In the genomic region with DNA sequence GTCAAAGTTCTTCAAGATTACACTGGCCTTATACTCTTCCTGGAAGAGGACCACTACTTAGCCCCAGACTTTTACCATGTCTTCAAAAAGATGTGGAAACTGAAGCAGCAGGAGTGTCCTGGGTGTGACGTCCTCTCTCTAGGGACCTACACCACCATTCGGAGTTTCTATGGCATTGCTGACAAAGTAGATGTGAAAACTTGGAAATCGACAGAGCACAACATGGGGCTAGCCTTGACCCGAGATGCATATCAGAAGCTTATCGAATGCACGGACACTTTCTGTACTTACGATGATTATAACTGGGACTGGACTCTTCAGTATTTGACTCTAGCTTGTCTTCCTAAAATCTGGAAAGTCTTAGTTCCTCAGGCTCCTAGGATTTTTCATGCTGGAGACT, we compare ENCODE assay signal across 8 mouse cellular contexts. TPM values are rescaled to one million over a fixed set of nuclear protein-coding genes. Genes with fewer than 3 reads are reported as not detected.
DNase-seq lines count a peak whose midpoint lies in the region; ATAC-seq and TF ChIP-seq lines count a peak whose summit lies in the region.

No protein-coding gene starts in this region.

- no peak for TF ChIP-seq RAD21 in CH12.LX (IDR thresholded peaks at IDR 0.05; ENCODE audit: low read depth, low read length)

- peak overlapping the region; percentile 97 for H3K27ac ChIP-seq in heart, embryonic 10.5 days
- H3K27ac ChIP-seq in CH12.LX (ENCODE audit: insufficient read depth, low read depth) = peak overlapping the region; percentile 72; the same call in 1 of the 2 replicates
- no peak overlapping the region for H3K27ac ChIP-seq in forebrain, embryonic 13.5 days
- H3K27ac ChIP-seq in liver, embryonic 12.5 days = 0 out of 2 replicates have a peak overlapping the region, but pooled peaks have one; percentile 94

- in situ Hi-C loops in CH12.LX (cut with MboI; ENCODE audit: low pct_ligation_motif_present, low pct_unique_long_range_greater_than_20kb, low sequenced_read_pairs) = no loop called here

- H3K4me1 ChIP-seq in heart, embryonic 10.5 days = peaks cover 10% of the 10 kb centered on the region; the same call in 1 of the 2 replicates
- peaks cover 7 to 21% of the 10 kb centered on the region in 2 experiments; a peak in 3 of 4 replicates for H3K4me1 ChIP-seq in CH12.LX (ENCODE audit: control insufficient read depth in 1 of 2, insufficient read depth in 2 of 2)
- peaks cover 32% of the 10 kb centered on the region for H3K4me1 ChIP-seq in forebrain, embryonic 13.5 days
- peaks cover 38% of the 10 kb centered on the region for H3K4me1 ChIP-seq in liver, embryonic 12.5 days

- peak overlapping the region; percentile 74 for H3K4me2 ChIP-seq in CH12.LX (ENCODE audit: insufficient read depth, low read depth, poor library complexity, severe bottlenecking)
- peak overlapping the region; percentile 98 for H3K4me2 ChIP-seq in forebrain, embryonic 13.5 days
- peak overlapping the region; percentile 95 for H3K4me2 ChIP-seq in liver, embryonic 12.5 days

- no peak for ATAC-seq in forebrain, embryonic 13.5 days
- no peak for ATAC-seq in liver, embryonic 12.5 days
- no peak for ATAC-seq in cerebellum, adult (ENCODE audit: insufficient number of reproducible peaks, low FRiP score, low TSS enrichment)

- dilution Hi-C loops in CH12.LX (cut with MboI; ENCODE audit: extremely low pct_ligation_motif_present, extremely low pct_unique_long_range_greater_than_20kb, low sequenced_read_pairs) = no loop called here

- TF ChIP-seq EP300 in CH12.LX (IDR thresholded peaks at IDR 0.05; ENCODE audit: low read length) = no peak

- no peaks in the 10 kb centered on the region for H3K9me3 ChIP-seq in heart, embryonic 10.5 days
- no peaks in the 10 kb centered on the region for H3K9me3 ChIP-seq in CH12.LX (replicated peaks; ENCODE audit: low read length)
- no peaks in the 10 kb centered on the region for H3K9me3 ChIP-seq in forebrain, embryonic 13.5 days (replicated peaks)
- no peaks in the 10 kb centered on the region for H3K9me3 ChIP-seq in liver, embryonic 12.5 days (replicated peaks)

- DNase-seq in heart, embryonic 10.5 days (ENCODE audit: low spot score) = no peak
- no peak for DNase-seq in heart, adult 9 months (ENCODE audit: low spot score in 2 of 2)
- DNase-seq in CH12.LX (ENCODE audit: extremely low read depth) = peak; percentile 35
- no peak for DNase-seq in urinary bladder, adult 18-20 months (ENCODE audit: low spot score in 2 of 2)
- no peak for DNase-seq in frontal cortex, adult 2 months (ENCODE audit: extremely low spot score in 1 of 2, low spot score in 1 of 2)

- TF ChIP-seq POLR2A in CH12.LX (IDR thresholded peaks at IDR 0.05; ENCODE audit: low read depth, low read length) = no peak

- no peak for TF ChIP-seq CTCF in CH12.LX (conservative IDR thresholded peaks at IDR 0.05 in 1 of 2, IDR thresholded peaks at IDR 0.05 in 1 of 2; ENCODE audit: low read depth in 2 of 2, low read length in 2 of 2)

- H3K4me3 ChIP-seq in heart, embryonic 10.5 days = peak overlapping the region; percentile 90
- peak overlapping the region; percentile 64 to 89 (median 75) for H3K4me3 ChIP-seq in CH12.LX (replicated peaks in 1 of 3; ENCODE audit: low read depth in 2 of 3, low read length in 2 of 3, poor library complexity in 1 of 3)
- H3K4me3 ChIP-seq in forebrain, embryonic 13.5 days = peak overlapping the region; percentile 89
- H3K4me3 ChIP-seq in liver, embryonic 12.5 days = peak overlapping the region; percentile 94

- peaks cover 56% of the 10 kb centered on the region for H3K79me2 ChIP-seq in CH12.LX (replicated peaks; ENCODE audit: control insufficient read depth, extremely low read depth, insufficient read depth, poor library complexity, severe bottlenecking)

- 78% methylated on average over 7 of the region's 7 CpGs for WGBS in heart, embryonic 10.5 days
- WGBS in forebrain, embryonic 13.5 days = 78% methylated on average over 7 of the region's 7 CpGs
- 33% methylated on average over 7 of the region's 7 CpGs for WGBS in liver, embryonic 12.5 days (ENCODE audit: insufficient replicate concordance)

- H3K36me3 ChIP-seq in heart, embryonic 10.5 days = peaks cover 39% of the 10 kb centered on the region
- peaks cover 24 to 48% of the 10 kb centered on the region in 2 experiments for H3K36me3 ChIP-seq in CH12.LX (replicated peaks in 1 of 2; ENCODE audit: control insufficient read depth in 1 of 2, insufficient read depth in 1 of 2, low read length in 1 of 2)
- H3K36me3 ChIP-seq in forebrain, embryonic 13.5 days (ENCODE audit: poor library complexity, severe bottlenecking) = peaks cover 39% of the 10 kb centered on the region
- H3K36me3 ChIP-seq in liver, embryonic 12.5 days = peaks cover 57% of the 10 kb centered on the region

- H3K9ac ChIP-seq in CH12.LX (ENCODE audit: insufficient read depth, low read depth) = peak overlapping the region; percentile 88
- peak overlapping the region; percentile 84 for H3K9ac ChIP-seq in forebrain, embryonic 13.5 days
- peak overlapping the region; percentile 94 for H3K9ac ChIP-seq in liver, embryonic 12.5 days

- H3K27me3 ChIP-seq in heart, embryonic 10.5 days (ENCODE audit: insufficient read depth, poor library complexity, severe bottlenecking) = no peaks in the 10 kb centered on the region
- no peaks in the 10 kb centered on the region for H3K27me3 ChIP-seq in CH12.LX (replicated peaks)
- H3K27me3 ChIP-seq in forebrain, embryonic 13.5 days = no peaks in the 10 kb centered on the region
- H3K27me3 ChIP-seq in liver, embryonic 12.5 days (replicated peaks) = no peaks in the 10 kb centered on the region

TF ChIP-seq in CH12.LX, 34 proteins besides CTCF, POLR2A, EP300 and RAD21:
- TF ChIP-seq BHLHE40 (IDR thresholded peaks at IDR 0.05; ENCODE audit: low read depth, low read length) = no peak
- no peak for TF ChIP-seq MEF2A (IDR thresholded peaks at IDR 0.05; ENCODE audit: borderline replicate concordance, low read depth, low read length)
- TF ChIP-seq KAT2A (IDR thresholded peaks at IDR 0.05; ENCODE audit: insufficient replicate concordance, low read length) = no peak
- no peak for TF ChIP-seq ZC3H11A (IDR thresholded peaks at IDR 0.05; ENCODE audit: low read depth, low read length)
- no peak for TF ChIP-seq UBTF (IDR thresholded peaks at IDR 0.05; ENCODE audit: low read depth, low read length)
- TF ChIP-seq CHD1 (IDR thresholded peaks at IDR 0.05; ENCODE audit: low read depth, low read length) = no peak
- TF ChIP-seq USF1 (IDR thresholded peaks at IDR 0.05; ENCODE audit: low read depth, low read length) = no peak
- TF ChIP-seq ZMIZ1 (IDR thresholded peaks at IDR 0.05; ENCODE audit: low read depth, low read length) = no peak
- TF ChIP-seq HCFC1 (IDR thresholded peaks at IDR 0.05; ENCODE audit: low read depth, low read length) = no peak
- TF ChIP-seq IRF4 (IDR thresholded peaks at IDR 0.05; ENCODE audit: low read depth, low read length) = no peak

RNA-seq across cellular contexts. Expression of a gene that starts 1.4 kb away (rescaled TPM):
- 43.2 and 49.6 TPM in 2 replicates for polyA plus RNA-seq in heart, embryonic 10.5 days (2016; fragmentation: Nextera tagmentation; extraction: Ambion mirVana)
- 58.1 and 72.2 TPM in 2 replicates for total RNA-seq in CH12.LX (2012; rRNA removed)
- 104 and 106 TPM in 2 replicates for total RNA-seq in CH12.LX (2014; rRNA removed)
- polyA plus RNA-seq in CH12.LX (2012; ENCODE audit: insufficient read length, low read depth) = 48.7 and 54.2 TPM in 2 replicates
- 28.6 and 29.3 TPM in 2 replicates for polyA plus RNA-seq in forebrain, embryonic 13.5 days (2015; fragmentation: Nextera tagmentation; extraction: Ambion mirVana)
- polyA plus RNA-seq in liver, embryonic 12.5 days (2016; fragmentation: Nextera tagmentation; extraction: Ambion mirVana) = 48.4 and 51.0 TPM in 2 replicates
- polyA plus RNA-seq in frontal cortex, adult 2 months (2012; rRNA removed) = 14.4 and 15.7 TPM in 2 replicates

RNA-seq across cellular contexts. Expression of a gene that starts 1.5 kb away (rescaled TPM):
- polyA plus RNA-seq in heart, embryonic 10.5 days (2016; fragmentation: Nextera tagmentation; extraction: Ambion mirVana) = 572 and 611 TPM in 2 replicates
- total RNA-seq in CH12.LX (2012; rRNA removed) (1,571 and 1,698 TPM in 2 replicates), CH12.LX (2014; rRNA removed) (1,160 and 1,263 TPM in 2 replicates)
- 748 and 828 TPM in 2 replicates for polyA plus RNA-seq in CH12.LX (2012; ENCODE audit: insufficient read length, low read depth)
- 402 and 469 TPM in 2 replicates for polyA plus RNA-seq in forebrain, embryonic 13.5 days (2015; fragmentation: Nextera tagmentation; extraction: Ambion mirVana)
- 797 and 813 TPM in 2 replicates for polyA plus RNA-seq in liver, embryonic 12.5 days (2016; fragmentation: Nextera tagmentation; extraction: Ambion mirVana)
- polyA plus RNA-seq in frontal cortex, adult 2 months (2012; rRNA removed) = 304 and 313 TPM in 2 replicates

RNA-seq across cellular contexts. Expression of a gene that starts 11.5 kb away (rescaled TPM):
- polyA plus RNA-seq in heart, embryonic 10.5 days (2016; fragmentation: Nextera tagmentation; extraction: Ambion mirVana) = 27.3 and 35.2 TPM in 2 replicates
- total RNA-seq in CH12.LX (2012; rRNA removed) (21.3 and 23.6 TPM in 2 replicates), CH12.LX (2014; rRNA removed) (45.9 and 52.1 TPM in 2 replicates)
- polyA plus RNA-seq in CH12.LX (2012; ENCODE audit: insufficient read length, low read depth) = 16.0 and 19.1 TPM in 2 replicates
- polyA plus RNA-seq in forebrain, embryonic 13.5 days (2015; fragmentation: Nextera tagmentation; extraction: Ambion mirVana) = 37.0 TPM in 2 replicates
- 28.5 and 29.0 TPM in 2 replicates for polyA plus RNA-seq in liver, embryonic 12.5 days (2016; fragmentation: Nextera tagmentation; extraction: Ambion mirVana)
- polyA plus RNA-seq in frontal cortex, adult 2 months (2012; rRNA removed) = 1.1 and 1.2 TPM in 2 replicates

RNA-seq across cellular contexts. Expression of a gene that starts 12.9 kb away (rescaled TPM):
- 9.3 and 13.0 TPM in 2 replicates for polyA plus RNA-seq in heart, embryonic 10.5 days (2016; fragmentation: Nextera tagmentation; extraction: Ambion mirVana)
- total RNA-seq in CH12.LX (2012; rRNA removed) = 8.4 and 9.7 TPM in 2 replicates
- total RNA-seq in CH12.LX (2014; rRNA removed) = 26.6 and 28.6 TPM in 2 replicates
- 3.7 and 6.9 TPM in 2 replicates for polyA plus RNA-seq in CH12.LX (2012; ENCODE audit: insufficient read length, low read depth)
- 11.1 and 13.5 TPM in 2 replicates for polyA plus RNA-seq in forebrain, embryonic 13.5 days (2015; fragmentation: Nextera tagmentation; extraction: Ambion mirVana)
- 8.9 and 9.2 TPM in 2 replicates for polyA plus RNA-seq in liver, embryonic 12.5 days (2016; fragmentation: Nextera tagmentation; extraction: Ambion mirVana)
- 2.0 and 2.2 TPM in 2 replicates for polyA plus RNA-seq in frontal cortex, adult 2 months (2012; rRNA removed)

RNA-seq across cellular contexts. Expression of a gene that starts 16.8 kb away (rescaled TPM):
- polyA plus RNA-seq in heart, embryonic 10.5 days (2016; fragmentation: Nextera tagmentation; extraction: Ambion mirVana) = 20.0 and 24.3 TPM in 2 replicates
- total RNA-seq in CH12.LX (2012; rRNA removed) (9.1 and 9.2 TPM in 2 replicates), CH12.LX (2014; rRNA removed) (33.6 and 35.0 TPM in 2 replicates)
- 23.8 and 24.6 TPM in 2 replicates for polyA plus RNA-seq in CH12.LX (2012; ENCODE audit: insufficient read length, low read depth)
- 25.9 and 26.0 TPM in 2 replicates for polyA plus RNA-seq in forebrain, embryonic 13.5 days (2015; fragmentation: Nextera tagmentation; extraction: Ambion mirVana)
- 21.3 and 24.3 TPM in 2 replicates for polyA plus RNA-seq in liver, embryonic 12.5 days (2016; fragmentation: Nextera tagmentation; extraction: Ambion mirVana)
- 0.06 and 0.56 TPM in 2 replicates for polyA plus RNA-seq in frontal cortex, adult 2 months (2012; rRNA removed)
